Mouse (Mus musculus): ENCODE results near the gene Mobp.

Mobp gene

GRCm38 (mm10) chr9:120214978-120215495, 65.5 kb downstream of the Mobp start:
- DNase-seq: no peak

GRCm38 (mm10) chr9:120219411-120219810, 69.9 kb downstream of the Mobp start:
- no peak for DNase-seq
